Mouse (Mus musculus) MEL (cell line): ENCODE results near the gene Foxn3.

ENCODE experiments used
- CTCF ChIP-seq, 3 experiments: IDR thresholded peaks in 2 of 3; conservative IDR thresholded peaks in 1 of 3; 2 replicates each; pipeline ENCODE4 v1.5.1; 2011 to 2012; ENCODE audit warnings: low read length in 3 of 3, low read depth in 2 of 3, mild to moderate bottlenecking in 2 of 3, improper control_type of control experiment in 1 of 3, inconsistent platforms in 1 of 3, mixed read lengths in 1 of 3, moderate library complexity in 1 of 3; ENCODE audit not compliant: control insufficient read depth in 1 of 3, insufficient read depth in 1 of 3, poor library complexity in 1 of 3, severe bottlenecking in 1 of 3
- ZMIZ1 ChIP-seq: IDR thresholded peaks from 2 replicates; pipeline ENCODE4 v1.6.1; 2012; ENCODE audit warnings: low read depth, mild to moderate bottlenecking, inconsistent platforms, low read length, improper control_type of control experiment, moderate library complexity

DNA sequence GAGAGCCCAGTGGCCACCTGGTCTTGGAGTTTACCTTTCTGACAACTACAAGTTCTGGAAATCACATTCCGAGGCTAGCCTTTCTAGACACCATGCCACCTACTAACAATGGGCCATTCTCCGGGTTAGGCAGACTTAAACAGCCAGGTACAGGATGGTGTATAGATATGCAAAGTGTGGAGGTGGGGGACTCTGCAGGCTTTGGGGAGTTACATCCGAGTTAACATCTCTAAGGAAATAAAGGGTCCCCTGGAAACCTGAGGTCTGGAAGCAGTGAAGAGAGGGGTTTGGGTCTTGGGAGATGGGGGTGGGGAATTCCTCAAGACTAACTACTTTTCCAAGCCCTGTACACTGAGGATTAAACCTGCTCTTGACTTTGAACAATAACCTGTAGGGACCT is 150.9 kb downstream of the Foxn3 start:
- TF ChIP-seq CTCF (IDR thresholded peaks at IDR 0.05 in 2 of 3, conservative IDR thresholded peaks at IDR 0.05 in 1 of 3; ENCODE audit: control insufficient read depth in 1 of 3, insufficient read depth in 1 of 3, low read depth in 2 of 3, low read length in 3 of 3, poor library complexity in 1 of 3, severe bottlenecking in 1 of 3) (no peak), ZMIZ1 (no peak)
